Mouse (Mus musculus): ENCODE data around the gene Ctrb1.

DNA sequence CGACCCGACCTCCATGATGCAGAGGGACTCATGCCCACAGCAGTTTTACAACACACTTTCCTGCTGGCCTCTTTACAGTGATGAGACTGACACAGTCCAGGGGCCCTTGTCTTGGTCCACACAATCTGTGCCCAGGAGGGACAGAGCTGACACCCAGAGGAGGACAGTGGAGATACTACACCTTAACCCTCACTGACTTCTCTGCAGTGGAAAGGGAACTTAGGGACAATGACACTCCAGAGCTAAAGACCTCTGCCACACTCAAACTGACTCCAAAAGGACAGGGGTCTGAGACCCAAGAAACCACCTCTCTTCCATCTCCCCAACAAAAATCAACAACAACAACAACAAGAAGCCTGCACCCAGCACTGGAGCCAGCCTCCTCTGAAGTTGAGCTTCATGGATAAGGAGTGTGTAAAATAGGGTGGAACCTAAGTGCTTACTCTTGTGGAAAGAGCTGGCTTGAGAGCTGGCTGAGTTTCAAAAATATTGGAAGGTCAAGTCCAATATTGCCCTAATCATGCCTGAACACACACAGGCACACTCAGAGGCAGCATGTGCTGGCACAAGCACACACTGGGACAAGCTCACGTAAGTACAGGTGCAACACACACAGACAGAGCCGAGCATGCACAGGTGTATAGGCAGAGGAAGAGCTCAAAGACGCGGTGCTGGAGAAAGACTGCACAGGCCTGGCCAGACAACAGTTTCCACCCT lies 43.6 kb upstream of the Ctrb1 start:
- no peak for TF ChIP-seq POLR2A (IDR thresholded peaks at IDR 0.05; ENCODE audit: borderline replicate concordance, extremely low read depth, insufficient read depth, insufficient read length, poor library complexity, severe bottlenecking)
- no peak for TF ChIP-seq CTCF (IDR thresholded peaks at IDR 0.05; ENCODE audit: borderline replicate concordance, extremely low read depth, insufficient read depth, insufficient read length)

Measured in brain, embryonic 14.5 days (tissue).